Mouse (Mus musculus): Measurements from ENCODE around the gene Eif3d. TPM values are rescaled to one million over a fixed set of nuclear protein-coding genes. Genes with fewer than 3 reads are reported as not detected.

Eif3d gene
- polyA plus RNA-seq, 1 experiment = 357 TPM

DNA sequence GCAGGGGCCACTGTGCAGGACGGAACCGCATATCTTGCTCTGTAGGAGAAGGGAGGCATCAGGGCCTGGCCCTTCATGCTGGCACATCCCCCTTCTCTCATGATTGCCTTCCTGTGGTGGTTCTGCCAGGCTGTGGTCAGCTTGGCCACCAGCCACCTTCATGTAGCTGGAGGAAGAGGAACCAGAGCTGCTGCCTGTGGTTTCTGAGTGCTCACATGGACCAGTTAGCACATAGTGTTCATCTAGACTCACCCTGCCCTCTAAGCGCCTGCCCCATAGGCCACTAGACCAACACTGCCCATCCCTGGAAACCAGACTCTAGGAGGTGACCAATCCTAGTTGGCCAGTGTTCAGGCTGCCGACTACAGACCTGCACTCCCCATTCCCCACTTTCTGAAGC lies 24.9 kb downstream of the Eif3d start:
- Histone ChIP-seq H3K9ac (ENCODE audit: low read depth, poor library complexity, severe bottlenecking) (no peak overlapping the region), H3K4me3 (ENCODE audit: low read depth, low read length) (no peak overlapping the region), H3K36me3 (ENCODE audit: control insufficient read depth, insufficient read depth, low read length, poor library complexity, severe bottlenecking) (0 out of 2 replicates have a peak, but pooled peaks cover 2% of the 10 kb centered on the region), H3K4me1 (ENCODE audit: control insufficient read depth, insufficient read depth, low read length) (no peaks in the 10 kb centered on the region), H3K27ac (ENCODE audit: insufficient read depth, low read length) (no peak overlapping the region), H3K9me3 (replicated peaks; ENCODE audit: control insufficient read depth, insufficient read depth, low read length, poor library complexity, severe bottlenecking) (no peaks in the 10 kb centered on the region), H3K27me3 (ENCODE audit: control insufficient read depth, insufficient read depth, low read length, poor library complexity, severe bottlenecking) (no peaks in the 10 kb centered on the region)
- no peak for TF ChIP-seq EP300 (IDR thresholded peaks at IDR 0.05; ENCODE audit: insufficient read depth, low read depth, low read length)
- TF ChIP-seq CTCF (IDR thresholded peaks at IDR 0.05; ENCODE audit: low read depth, low read length) = no peak
- TF ChIP-seq POLR2A (IDR thresholded peaks at IDR 0.05; ENCODE audit: insufficient read depth, low read length) = no peak

DNA sequence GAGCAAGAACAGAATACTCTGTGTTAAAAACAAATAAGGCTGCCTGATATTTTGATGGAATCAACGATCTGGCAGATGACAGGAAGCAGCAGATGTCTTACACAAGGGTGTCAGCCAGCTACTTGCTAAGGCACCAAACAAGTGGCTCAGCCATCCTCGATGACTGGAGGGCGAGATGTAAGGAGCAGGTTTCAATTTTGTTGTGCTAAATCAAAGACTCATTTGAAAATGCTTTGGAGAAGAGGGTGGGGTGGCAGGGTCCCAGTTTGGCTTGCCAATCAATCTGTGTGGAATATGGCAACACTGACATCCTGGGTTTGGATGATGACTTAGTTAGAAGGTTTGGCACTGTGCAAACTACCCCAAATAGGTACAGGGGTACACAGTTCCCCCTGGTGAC lies 29.1 kb downstream of the Eif3d start:
- H3K27me3 ChIP-seq (ENCODE audit: control insufficient read depth, insufficient read depth, low read length, poor library complexity, severe bottlenecking) = no peaks in the 10 kb centered on the region
- H3K9me3 ChIP-seq (replicated peaks; ENCODE audit: control insufficient read depth, insufficient read depth, low read length, poor library complexity, severe bottlenecking) = no peaks in the 10 kb centered on the region
- no peaks in the 10 kb centered on the region for H3K4me1 ChIP-seq (ENCODE audit: control insufficient read depth, insufficient read depth, low read length)
- no peak overlapping the region for H3K9ac ChIP-seq (ENCODE audit: low read depth, poor library complexity, severe bottlenecking)
- no peak overlapping the region for H3K27ac ChIP-seq (ENCODE audit: insufficient read depth, low read length)
- H3K36me3 ChIP-seq (ENCODE audit: control insufficient read depth, insufficient read depth, low read length, poor library complexity, severe bottlenecking) = 0 out of 2 replicates have a peak, but pooled peaks cover 2% of the 10 kb centered on the region
- TF ChIP-seq EP300 (IDR thresholded peaks at IDR 0.05; ENCODE audit: insufficient read depth, low read depth, low read length) (no peak), POLR2A (IDR thresholded peaks at IDR 0.05; ENCODE audit: insufficient read depth, low read length) (no peak), CTCF (IDR thresholded peaks at IDR 0.05; ENCODE audit: low read depth, low read length) (no peak)
- no peak overlapping the region for H3K4me3 ChIP-seq (ENCODE audit: low read depth, low read length)

DNA sequence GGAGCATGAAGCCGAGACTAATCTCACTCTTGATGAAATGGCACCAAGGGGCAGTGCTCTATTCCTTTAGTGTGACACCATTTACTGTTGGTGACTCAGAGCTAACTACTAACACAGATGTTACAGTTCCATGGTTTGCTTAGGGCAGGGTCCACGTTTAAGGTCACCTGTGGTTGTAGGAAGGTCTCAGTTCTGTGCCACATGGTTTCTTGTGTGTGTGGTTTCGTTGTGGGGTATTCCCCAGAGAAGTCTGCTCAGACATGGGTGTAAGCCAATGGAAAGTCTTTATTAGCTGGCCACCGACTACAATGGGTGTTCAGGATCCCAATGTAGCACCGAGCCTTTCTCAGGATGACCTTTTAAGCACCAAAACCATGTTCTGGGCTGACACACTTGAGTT lies 32.1 kb downstream of the Eif3d start:
- TF ChIP-seq EP300 (IDR thresholded peaks at IDR 0.05; ENCODE audit: insufficient read depth, low read depth, low read length) (no peak), CTCF (IDR thresholded peaks at IDR 0.05; ENCODE audit: low read depth, low read length) (no peak), POLR2A (IDR thresholded peaks at IDR 0.05; ENCODE audit: insufficient read depth, low read length) (no peak)
- Histone ChIP-seq H3K27ac (ENCODE audit: insufficient read depth, low read length) (no peak overlapping the region), H3K27me3 (ENCODE audit: control insufficient read depth, insufficient read depth, low read length, poor library complexity, severe bottlenecking) (no peaks in the 10 kb centered on the region), H3K4me3 (ENCODE audit: low read depth, low read length) (no peak overlapping the region), H3K4me1 (ENCODE audit: control insufficient read depth, insufficient read depth, low read length) (no peaks in the 10 kb centered on the region), H3K9ac (ENCODE audit: low read depth, poor library complexity, severe bottlenecking) (no peak overlapping the region), H3K36me3 (ENCODE audit: control insufficient read depth, insufficient read depth, low read length, poor library complexity, severe bottlenecking) (no peaks in the 10 kb centered on the region), H3K9me3 (replicated peaks; ENCODE audit: control insufficient read depth, insufficient read depth, low read length, poor library complexity, severe bottlenecking) (no peaks in the 10 kb centered on the region)

DNA sequence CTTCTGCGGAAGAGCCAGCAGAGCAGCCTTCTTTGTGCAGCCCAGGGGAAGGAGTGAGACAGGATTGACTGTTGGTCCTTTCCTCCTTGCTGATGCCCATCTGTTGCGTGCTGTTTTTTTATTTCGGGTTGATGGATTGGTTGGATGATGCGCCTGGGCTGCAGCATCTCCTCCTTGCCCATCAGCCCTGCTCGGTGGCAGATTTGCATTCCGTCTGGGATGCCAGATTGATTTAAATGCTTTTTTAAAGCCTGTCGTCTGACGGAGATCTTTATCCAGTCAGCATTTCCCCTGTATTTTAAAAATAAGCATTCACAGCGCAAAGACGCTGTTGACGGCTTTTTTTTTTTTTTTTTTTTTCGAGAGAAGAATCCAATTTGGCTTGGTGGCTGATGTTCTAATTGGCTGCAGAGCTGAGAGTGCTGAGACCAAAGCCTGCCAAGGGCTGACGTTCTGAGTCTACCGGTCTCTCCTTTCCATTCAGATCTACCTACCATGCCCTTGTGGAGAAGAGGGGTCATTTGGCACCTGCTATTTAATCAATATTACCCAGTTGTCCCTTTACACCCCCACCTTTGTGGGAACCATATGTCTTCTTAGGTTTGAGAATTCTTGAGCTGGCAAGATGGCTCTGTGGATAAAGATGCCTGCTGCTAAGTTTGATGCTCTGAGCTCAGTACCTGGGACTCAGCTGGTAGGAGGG lies 34.8 kb downstream of the Eif3d start:
- Histone ChIP-seq H3K9me3 (replicated peaks; ENCODE audit: control insufficient read depth, insufficient read depth, low read length, poor library complexity, severe bottlenecking) (no peaks in the 10 kb centered on the region), H3K4me1 (ENCODE audit: control insufficient read depth, insufficient read depth, low read length) (no peaks in the 10 kb centered on the region), H3K27me3 (ENCODE audit: control insufficient read depth, insufficient read depth, low read length, poor library complexity, severe bottlenecking) (no peaks in the 10 kb centered on the region), H3K9ac (ENCODE audit: low read depth, poor library complexity, severe bottlenecking) (no peak overlapping the region), H3K27ac (ENCODE audit: insufficient read depth, low read length) (no peak overlapping the region), H3K4me3 (ENCODE audit: low read depth, low read length) (no peak overlapping the region), H3K36me3 (ENCODE audit: control insufficient read depth, insufficient read depth, low read length, poor library complexity, severe bottlenecking) (no peaks in the 10 kb centered on the region)
- no peak for TF ChIP-seq POLR2A (IDR thresholded peaks at IDR 0.05; ENCODE audit: insufficient read depth, low read length)
- no peak for TF ChIP-seq CTCF (IDR thresholded peaks at IDR 0.05; ENCODE audit: low read depth, low read length)
- TF ChIP-seq EP300 (IDR thresholded peaks at IDR 0.05; ENCODE audit: insufficient read depth, low read depth, low read length) = no peak

DNA sequence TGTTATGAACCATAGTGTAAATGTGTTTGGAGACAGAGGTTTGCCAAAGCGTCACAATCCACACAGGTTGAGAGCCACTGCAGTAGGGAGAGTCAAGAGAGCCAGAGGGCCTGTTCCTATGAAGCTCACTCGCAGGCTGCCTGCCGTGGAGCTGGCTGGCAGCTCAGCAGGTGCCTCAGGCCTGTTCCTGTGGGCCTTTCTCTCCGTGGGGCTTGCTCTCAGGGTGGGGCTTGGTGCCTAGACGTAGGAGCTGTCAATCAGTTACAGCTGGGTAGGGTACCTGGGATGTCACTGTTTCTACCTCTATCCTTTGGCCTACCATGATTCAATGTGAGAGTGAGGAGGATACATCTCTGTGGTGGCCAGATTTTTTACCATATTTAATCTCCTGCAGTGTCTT lies 35.6 kb downstream of the Eif3d start:
- no peak overlapping the region for H3K27ac ChIP-seq (ENCODE audit: insufficient read depth, low read length)
- no peak overlapping the region for H3K4me3 ChIP-seq (ENCODE audit: low read depth, low read length)
- TF ChIP-seq CTCF (IDR thresholded peaks at IDR 0.05; ENCODE audit: low read depth, low read length) = no peak
- TF ChIP-seq POLR2A (IDR thresholded peaks at IDR 0.05; ENCODE audit: insufficient read depth, low read length) = no peak
- no peak for TF ChIP-seq EP300 (IDR thresholded peaks at IDR 0.05; ENCODE audit: insufficient read depth, low read depth, low read length)
- H3K9ac ChIP-seq (ENCODE audit: low read depth, poor library complexity, severe bottlenecking) = no peak overlapping the region
- H3K36me3 ChIP-seq (ENCODE audit: control insufficient read depth, insufficient read depth, low read length, poor library complexity, severe bottlenecking) = no peaks in the 10 kb centered on the region
- no peaks in the 10 kb centered on the region for H3K4me1 ChIP-seq (ENCODE audit: control insufficient read depth, insufficient read depth, low read length)
- no peaks in the 10 kb centered on the region for H3K9me3 ChIP-seq (replicated peaks; ENCODE audit: control insufficient read depth, insufficient read depth, low read length, poor library complexity, severe bottlenecking)
- H3K27me3 ChIP-seq (ENCODE audit: control insufficient read depth, insufficient read depth, low read length, poor library complexity, severe bottlenecking) = no peaks in the 10 kb centered on the region

DNA sequence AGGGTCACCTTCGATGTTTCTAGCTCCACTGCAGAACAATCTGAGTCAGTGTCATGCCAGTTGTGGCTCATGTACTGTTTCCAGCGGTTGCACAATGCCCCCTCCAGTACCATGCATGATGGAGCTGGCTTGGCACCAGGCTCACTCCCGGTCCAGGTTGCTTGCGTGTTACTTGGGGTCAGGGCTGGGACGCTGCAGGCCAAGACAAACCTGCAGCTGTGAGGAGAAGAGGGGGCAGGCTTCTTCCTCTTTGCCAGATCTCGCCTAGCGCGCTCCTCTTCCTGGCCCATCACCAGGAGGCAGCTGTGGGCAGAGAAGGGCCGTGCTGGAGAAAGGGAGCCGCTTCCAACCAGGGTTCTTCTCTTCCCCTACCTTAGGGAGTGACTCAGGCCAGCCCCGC lies 36.3 kb downstream of the Eif3d start:
- Histone ChIP-seq H3K36me3 (ENCODE audit: control insufficient read depth, insufficient read depth, low read length, poor library complexity, severe bottlenecking) (no peaks in the 10 kb centered on the region), H3K9ac (ENCODE audit: low read depth, poor library complexity, severe bottlenecking) (no peak overlapping the region), H3K9me3 (replicated peaks; ENCODE audit: control insufficient read depth, insufficient read depth, low read length, poor library complexity, severe bottlenecking) (no peaks in the 10 kb centered on the region), H3K4me1 (ENCODE audit: control insufficient read depth, insufficient read depth, low read length) (no peaks in the 10 kb centered on the region), H3K27me3 (ENCODE audit: control insufficient read depth, insufficient read depth, low read length, poor library complexity, severe bottlenecking) (no peaks in the 10 kb centered on the region), H3K27ac (ENCODE audit: insufficient read depth, low read length) (no peak overlapping the region), H3K4me3 (ENCODE audit: low read depth, low read length) (no peak overlapping the region)
- TF ChIP-seq POLR2A (IDR thresholded peaks at IDR 0.05; ENCODE audit: insufficient read depth, low read length) (no peak), EP300 (IDR thresholded peaks at IDR 0.05; ENCODE audit: insufficient read depth, low read depth, low read length) (no peak), CTCF (IDR thresholded peaks at IDR 0.05; ENCODE audit: low read depth, low read length) (no peak)

All from ES-Bruce4 (cell line).